Comparison of ENCODE assay signal across 8 mouse cellular contexts in genomic region chr7:126536466-126536865, GRCm38 (mm10). TPM values are rescaled to one million over a fixed set of nuclear protein-coding genes. Genes with fewer than 3 reads are reported as not detected.
A peak's percentile ranks its signal among the peaks of the same experiment; 100 is the strongest.
DNase-seq lines count a peak whose midpoint lies in the region; ATAC-seq and TF ChIP-seq lines count a peak whose summit lies in the region.

No protein-coding gene starts in this region.

- DNase-seq in heart, embryonic 10.5 days (ENCODE audit: low spot score), result peak; percentile 69
- DNase-seq in heart, postnatal 36 days, result no peak
- DNase-seq in MEL (ENCODE audit: low read depth, low spot score), result peak; percentile 46
- no peak for DNase-seq in hindbrain, embryonic 11.5 days (ENCODE audit: low spot score)
- DNase-seq in liver, postnatal 0 days, result no peak
- no peak for DNase-seq in left cerebral cortex, adult 2 months (ENCODE audit: extremely low spot score in 1 of 2, low spot score in 2 of 2)
- no peak for DNase-seq in retina, embryonic 14.5 days (ENCODE audit: low spot score)
- DNase-seq in kidney, adult 9 months, result no peak

- H3K27ac ChIP-seq in heart, embryonic 10.5 days, result no peak overlapping the region
- H3K27ac ChIP-seq in MEL (ENCODE audit: control insufficient read depth, low read depth, low read length), result peak overlapping the region; percentile 5; the same call in 1 of the 2 replicates
- no peak overlapping the region for H3K27ac ChIP-seq in hindbrain, embryonic 11.5 days (ENCODE audit: low read depth, low read length)
- no peak overlapping the region for H3K27ac ChIP-seq in liver, postnatal 0 days (ENCODE audit: low read depth)
- no peak overlapping the region for H3K27ac ChIP-seq in left cerebral cortex, adult 2 months

- no peak for TF ChIP-seq POLR2A in MEL (IDR thresholded peaks at IDR 0.05; ENCODE audit: control insufficient read depth in 1 of 2, insufficient read depth in 1 of 2, low read depth in 1 of 2, low read length in 2 of 2, poor library complexity in 1 of 2)

- H3K27me3 ChIP-seq in heart, embryonic 10.5 days (ENCODE audit: insufficient read depth, poor library complexity, severe bottlenecking), result peaks cover 20% of the 10 kb centered on the region
- H3K27me3 ChIP-seq in MEL (ENCODE audit: control insufficient read depth in 1 of 2, insufficient read depth in 2 of 2, low read length in 2 of 2), result no peaks in the 10 kb centered on the region
- H3K27me3 ChIP-seq in hindbrain, embryonic 11.5 days (ENCODE audit: control insufficient read depth, insufficient read depth, low read length), result peaks cover 12% of the 10 kb centered on the region
- H3K27me3 ChIP-seq in liver, postnatal 0 days (ENCODE audit: insufficient read depth, low read length), result peaks cover 10% of the 10 kb centered on the region

- peak overlapping the region; percentile 53 for H3K4me3 ChIP-seq in heart, embryonic 10.5 days
- peak overlapping the region; percentile 70 to 73 for H3K4me3 ChIP-seq in MEL (ENCODE audit: control insufficient read depth in 1 of 2, insufficient read depth in 1 of 2, low read depth in 2 of 2, low read length in 2 of 2)
- H3K4me3 ChIP-seq in hindbrain, embryonic 11.5 days (ENCODE audit: low read depth, low read length), result peak overlapping the region; percentile 38
- no peak overlapping the region for H3K4me3 ChIP-seq in liver, postnatal 0 days (ENCODE audit: low read depth, low read length)
- H3K4me3 ChIP-seq in left cerebral cortex, adult 2 months, result no peak overlapping the region; the same call in 1 of the 2 replicates

- ATAC-seq in hindbrain, embryonic 11.5 days (ENCODE audit: low FRiP score), result no peak
- ATAC-seq in liver, postnatal 0 days, result no peak

- TF ChIP-seq EP300 in MEL (IDR thresholded peaks at IDR 0.05; ENCODE audit: low read depth in 1 of 2, low read length in 2 of 2), result no peak
- no peak for TF ChIP-seq EP300 in liver, postnatal 0 days (IDR thresholded peaks at IDR 0.05; ENCODE audit: low read depth)

- peak overlapping the region; percentile 85 for H3K9ac ChIP-seq in MEL (ENCODE audit: control insufficient read depth, low read depth, low read length, poor library complexity, severe bottlenecking)
- H3K9ac ChIP-seq in hindbrain, embryonic 11.5 days (ENCODE audit: low read depth, low read length), result no peak overlapping the region
- H3K9ac ChIP-seq in liver, postnatal 0 days (replicated peaks), result no peak overlapping the region

- H3K79me2 ChIP-seq in MEL (ENCODE audit: control insufficient read depth, insufficient read depth, low read length, poor library complexity), result no peaks in the 10 kb centered on the region; the same call in 1 of the 2 replicates

- intact Hi-C loops in heart, postnatal 36 days (cut with DNase I), result no loop called here
- intact Hi-C loops in left cerebral cortex, adult 2 months (cut with DNase I), result no loop called here

- TF ChIP-seq RAD21 in MEL (IDR thresholded peaks at IDR 0.05; ENCODE audit: low read depth, low read length), result no peak

- H3K9me3 ChIP-seq in heart, embryonic 10.5 days, result no peaks in the 10 kb centered on the region
- no peaks in the 10 kb centered on the region for H3K9me3 ChIP-seq in MEL (replicated peaks; ENCODE audit: insufficient read depth, low read length)
- no peaks in the 10 kb centered on the region for H3K9me3 ChIP-seq in hindbrain, embryonic 11.5 days (ENCODE audit: control insufficient read depth, low read length)
- H3K9me3 ChIP-seq in liver, postnatal 0 days (ENCODE audit: low read length), result no peaks in the 10 kb centered on the region

- H3K4me1 ChIP-seq in heart, embryonic 10.5 days, result 0 out of 2 replicates have a peak, but pooled peaks cover 4% of the 10 kb centered on the region
- peaks cover 0 to 8% of the 10 kb centered on the region in 2 experiments; a peak in 2 of 4 replicates for H3K4me1 ChIP-seq in MEL (ENCODE audit: control insufficient read depth in 1 of 2, insufficient read depth in 2 of 2, low read length in 2 of 2)
- H3K4me1 ChIP-seq in hindbrain, embryonic 11.5 days (replicated peaks; ENCODE audit: control insufficient read depth, insufficient read depth, low read length), result no peaks in the 10 kb centered on the region
- H3K4me1 ChIP-seq in liver, postnatal 0 days (ENCODE audit: insufficient read depth), result peaks cover 6% of the 10 kb centered on the region

- WGBS in heart, embryonic 10.5 days, result 64% methylated on average over 9 of the region's 9 CpGs
- WGBS in hindbrain, embryonic 11.5 days, result 70% methylated on average over 9 of the region's 9 CpGs
- WGBS in liver, postnatal 0 days (ENCODE audit: insufficient replicate concordance), result 62% methylated on average over 9 of the region's 9 CpGs

- no peaks in the 10 kb centered on the region for H3K36me3 ChIP-seq in heart, embryonic 10.5 days
- H3K36me3 ChIP-seq in MEL (ENCODE audit: control insufficient read depth in 1 of 2, insufficient read depth in 2 of 2, low read length in 2 of 2), result peaks cover 0 to 9% of the 10 kb centered on the region in 2 experiments; a peak in 1 of 4 replicates
- H3K36me3 ChIP-seq in hindbrain, embryonic 11.5 days (ENCODE audit: control insufficient read depth, insufficient read depth, low read length), result no peaks in the 10 kb centered on the region
- no peaks in the 10 kb centered on the region for H3K36me3 ChIP-seq in liver, postnatal 0 days (replicated peaks; ENCODE audit: insufficient read depth, low read length)

- H3K4me2 ChIP-seq in hindbrain, embryonic 11.5 days (replicated peaks; ENCODE audit: low read depth, low read length), result peak overlapping the region; percentile 72
- H3K4me2 ChIP-seq in liver, postnatal 0 days (ENCODE audit: low read depth, low read length), result peak overlapping the region; percentile 80

- no peak for TF ChIP-seq CTCF in MEL (IDR thresholded peaks at IDR 0.05 in 2 of 3, conservative IDR thresholded peaks at IDR 0.05 in 1 of 3; ENCODE audit: control insufficient read depth in 1 of 3, insufficient read depth in 1 of 3, low read depth in 2 of 3, low read length in 3 of 3, poor library complexity in 1 of 3, severe bottlenecking in 1 of 3)
- no peak for TF ChIP-seq CTCF in liver, postnatal 0 days (IDR thresholded peaks at IDR 0.05; ENCODE audit: low read depth)
- TF ChIP-seq CTCF in left cerebral cortex, adult 2 months (IDR thresholded peaks at IDR 0.05), result no peak

TF ChIP-seq in MEL, 35 proteins besides CTCF, POLR2A, EP300 and RAD21 (continues in another document):
- TF ChIP-seq TBP (IDR thresholded peaks at IDR 0.05; ENCODE audit: low read depth, low read length), result 0 out of 2 replicates have a peak, but pooled peaks have one; percentile 1
- no peak for TF ChIP-seq GATA1 (IDR thresholded peaks at IDR 0.05; ENCODE audit: low read depth, low read length)
- TF ChIP-seq CHD1 (IDR thresholded peaks at IDR 0.05; ENCODE audit: low read depth, low read length), result peak; percentile 13; the same call in 1 of the 2 replicates

RNA-seq across cellular contexts. Expression of gene Eif3c, which starts 29.7 kb away (rescaled TPM):
- polyA plus RNA-seq in heart, embryonic 10.5 days (2016; fragmentation: Nextera tagmentation; extraction: Ambion mirVana), result 155 and 179 TPM in 2 replicates
- total RNA-seq in heart, postnatal 36 days (2021), result 100 to 1,000 TPM; 156 to 157 TPM
- total RNA-seq in MEL (2012; rRNA removed), result 233 and 270 TPM in 2 replicates
- 100 to 1,000 TPM; 404 to 819 TPM for polyA plus RNA-seq in MEL (2012; ENCODE audit: insufficient read depth in 1 of 2, insufficient read length in 2 of 2, low read depth in 1 of 2, low replicate concordance in 2 of 2, missing spikeins in 1 of 2)
- polyA plus RNA-seq in hindbrain, embryonic 11.5 days (2014; fragmentation: Nextera tagmentation; extraction: Ambion mirVana), result 187 and 194 TPM in 2 replicates
- 78.4 and 90.9 TPM in 2 replicates for polyA plus RNA-seq in liver, postnatal 0 days (2015; fragmentation: Nextera tagmentation; extraction: Ambion mirVana)
- total RNA-seq in left cerebral cortex, adult 2 months (2021), result 100 to 1,000 TPM; 173 to 179 TPM

RNA-seq across cellular contexts. Expression of gene Atxn2l, which starts 33.2 kb away (rescaled TPM):
- 43.6 and 52.3 TPM in 2 replicates for polyA plus RNA-seq in heart, embryonic 10.5 days (2016; fragmentation: Nextera tagmentation; extraction: Ambion mirVana)
- total RNA-seq in heart, postnatal 36 days (2021), result 10 to 100 TPM; 37.1 to 37.9 TPM
- 40.8 and 52.1 TPM in 2 replicates for total RNA-seq in MEL (2012; rRNA removed)
- 100 to 1,000 TPM; 218 to 821 TPM for polyA plus RNA-seq in MEL (2012; ENCODE audit: insufficient read depth in 1 of 2, insufficient read length in 2 of 2, low read depth in 1 of 2, low replicate concordance in 2 of 2, missing spikeins in 1 of 2)
- polyA plus RNA-seq in hindbrain, embryonic 11.5 days (2014; fragmentation: Nextera tagmentation; extraction: Ambion mirVana), result 54.5 and 55.1 TPM in 2 replicates
- polyA plus RNA-seq in liver, postnatal 0 days (2015; fragmentation: Nextera tagmentation; extraction: Ambion mirVana), result 12.0 and 13.6 TPM in 2 replicates
- 100 to 1,000 TPM; 131 to 139 TPM for total RNA-seq in left cerebral cortex, adult 2 months (2021)

RNA-seq across cellular contexts. Expression of gene Apobr, which starts 48.3 kb away (rescaled TPM):
- 0.18 and 0.23 TPM in 2 replicates for polyA plus RNA-seq in heart, embryonic 10.5 days (2016; fragmentation: Nextera tagmentation; extraction: Ambion mirVana)
- under 1 TPM; 0.41 to 0.53 TPM for total RNA-seq in heart, postnatal 36 days (2021)
- total RNA-seq in MEL (2012; rRNA removed), result 0.23 and 0.56 TPM in 2 replicates
- 1 to 10 TPM in 1 of 2 experiments, not detected in 1; 5.4 TPM for polyA plus RNA-seq in MEL (2012; ENCODE audit: insufficient read depth in 1 of 2, insufficient read length in 2 of 2, low read depth in 1 of 2, low replicate concordance in 2 of 2, missing spikeins in 1 of 2)
- 0.35 and 0.71 TPM in 2 replicates for polyA plus RNA-seq in hindbrain, embryonic 11.5 days (2014; fragmentation: Nextera tagmentation; extraction: Ambion mirVana)
- 3.0 and 4.0 TPM in 2 replicates for polyA plus RNA-seq in liver, postnatal 0 days (2015; fragmentation: Nextera tagmentation; extraction: Ambion mirVana)
- 1 to 10 TPM in 1 of 2 experiments, under 1 TPM in 1; 0.45 to 1.2 TPM for total RNA-seq in left cerebral cortex, adult 2 months (2021)

RNA-seq across cellular contexts. Expression of gene Cln3, which starts 49.2 kb away (rescaled TPM):
- polyA plus RNA-seq in heart, embryonic 10.5 days (2016; fragmentation: Nextera tagmentation; extraction: Ambion mirVana), result 19.8 and 23.3 TPM in 2 replicates
- total RNA-seq in heart, postnatal 36 days (2021), result 10 to 100 TPM; 14.8 to 16.3 TPM
- 16.2 and 20.5 TPM in 2 replicates for total RNA-seq in MEL (2012; rRNA removed)
- 10 to 100 TPM in 1 of 2 experiments, not detected in 1; 61.9 TPM for polyA plus RNA-seq in MEL (2012; ENCODE audit: insufficient read depth in 1 of 2, insufficient read length in 2 of 2, low read depth in 1 of 2, low replicate concordance in 2 of 2, missing spikeins in 1 of 2)
- polyA plus RNA-seq in hindbrain, embryonic 11.5 days (2014; fragmentation: Nextera tagmentation; extraction: Ambion mirVana), result 25.5 and 26.7 TPM in 2 replicates
- polyA plus RNA-seq in liver, postnatal 0 days (2015; fragmentation: Nextera tagmentation; extraction: Ambion mirVana), result 12.3 and 14.6 TPM in 2 replicates
- 10 to 100 TPM; 24.4 to 30.8 TPM for total RNA-seq in left cerebral cortex, adult 2 months (2021)

RNA-seq across cellular contexts. Expression of gene Tufm, which starts 49.3 kb away (rescaled TPM):
- 199 and 204 TPM in 2 replicates for polyA plus RNA-seq in heart, embryonic 10.5 days (2016; fragmentation: Nextera tagmentation; extraction: Ambion mirVana)
- total RNA-seq in heart, postnatal 36 days (2021), result 100 to 1,000 TPM; 287 to 327 TPM
- total RNA-seq in MEL (2012; rRNA removed), result 224 and 244 TPM in 2 replicates
- 100 to 1,000 TPM in 1 of 2 experiments, not detected in 1; 397 TPM for polyA plus RNA-seq in MEL (2012; ENCODE audit: insufficient read depth in 1 of 2, insufficient read length in 2 of 2, low read depth in 1 of 2, low replicate concordance in 2 of 2, missing spikeins in 1 of 2)
- polyA plus RNA-seq in hindbrain, embryonic 11.5 days (2014; fragmentation: Nextera tagmentation; extraction: Ambion mirVana), result 140 and 147 TPM in 2 replicates
- polyA plus RNA-seq in liver, postnatal 0 days (2015; fragmentation: Nextera tagmentation; extraction: Ambion mirVana), result 57.6 and 57.7 TPM in 2 replicates
- total RNA-seq in left cerebral cortex, adult 2 months (2021), result 10 to 100 TPM; 78.0 to 93.5 TPM

Comparison
In these comparisons a context has a peak if more than half of its experiments do, and no peak if none do; other contexts are left out.
1. DNase-seq: peak in heart, embryonic 10.5 days (single experiment) and MEL (single experiment); none in heart, postnatal 36 days (0 of 2), hindbrain, embryonic 11.5 days (single experiment), liver, postnatal 0 days (single experiment), left cerebral cortex, adult 2 months (0 of 2), retina, embryonic 14.5 days (single experiment) and kidney, adult 9 months (single experiment).
2. H3K4me3 ChIP-seq: peak in heart, embryonic 10.5 days (single experiment), MEL (2 of 2) and hindbrain, embryonic 11.5 days (single experiment); none in liver, postnatal 0 days (single experiment) and left cerebral cortex, adult 2 months (single experiment).